Mouse (Mus musculus): Measurements from ENCODE around the gene Mavs. TPM values are rescaled to one million over a fixed set of nuclear protein-coding genes. Genes with fewer than 3 reads are reported as not detected.
"Not testable (repeated sequence)": the region's sequence is repeated elsewhere in the genome, so short reads cannot be mapped to it uniquely, and the experiment has no call there.

Gene Mavs
- polyA plus RNA-seq, 1 experiment from 2014 or later = 22.1 TPM

GRCm38 (mm10) chr2:131220030-131220429 lies 13.8 kb upstream of the Mavs start:
- Histone ChIP-seq H3K9ac (no peak overlapping the region), H3K4me2 (replicated peaks) (no peak overlapping the region), H3K9me3 (no peaks in the 10 kb centered on the region), H3K4me3 (replicated peaks) (no peak overlapping the region), H3K4me1 (replicated peaks) (peaks cover 10% of the 10 kb centered on the region), H3K27me3 (replicated peaks) (no peaks in the 10 kb centered on the region), H3K27ac (no peak overlapping the region), H3K36me3 (no peaks in the 10 kb centered on the region)
- ATAC-seq = no peak
- 73% methylated on average over 4 of the region's 4 CpGs for WGBS

- no peaks in the 10 kb centered on the region for H3K36me3 ChIP-seq
- H3K4me3 ChIP-seq (replicated peaks) = no peak overlapping the region
- H3K4me1 ChIP-seq (replicated peaks) = peaks cover 8% of the 10 kb centered on the region
- H3K9me3 ChIP-seq = no peaks in the 10 kb centered on the region
- no peak overlapping the region for H3K9ac ChIP-seq
- ATAC-seq = peak; percentile 79
- H3K27me3 ChIP-seq (replicated peaks) = no peaks in the 10 kb centered on the region
- 50% methylated on average over 3 of the region's 3 CpGs for WGBS
- no peak overlapping the region for H3K4me2 ChIP-seq (replicated peaks)
- H3K27ac ChIP-seq = peak overlapping the region; percentile 59; the same call in 1 of the 2 replicates
Measured at GRCm38 (mm10) chr2:131221853-131222515, 11.9 kb upstream of the Mavs start.

GRCm38 (mm10) chr2:131222562-131222961 lies 11.3 kb upstream of the Mavs start:
- H3K9ac ChIP-seq = no peak overlapping the region
- no peaks in the 10 kb centered on the region for H3K36me3 ChIP-seq
- H3K9me3 ChIP-seq = no peaks in the 10 kb centered on the region
- peak; percentile 46; the same call in 1 of the 2 replicates for ATAC-seq
- no peak overlapping the region for H3K4me3 ChIP-seq (replicated peaks)
- H3K27ac ChIP-seq = no peak overlapping the region
- peaks cover 8% of the 10 kb centered on the region for H3K4me1 ChIP-seq (replicated peaks)
- no peaks in the 10 kb centered on the region for H3K27me3 ChIP-seq (replicated peaks)
- H3K4me2 ChIP-seq (replicated peaks) = no peak overlapping the region
- 45% methylated on average over 5 of the region's 5 CpGs for WGBS

- WGBS = 69% methylated on average over 1 of the region's 1 CpGs
- Histone ChIP-seq H3K36me3 (no peaks in the 10 kb centered on the region), H3K27me3 (replicated peaks) (no peaks in the 10 kb centered on the region), H3K27ac (no peak overlapping the region), H3K9ac (no peak overlapping the region), H3K9me3 (no peaks in the 10 kb centered on the region), H3K4me1 (replicated peaks) (peaks cover 8% of the 10 kb centered on the region), H3K4me3 (replicated peaks) (no peak overlapping the region), H3K4me2 (replicated peaks) (no peak overlapping the region)
- ATAC-seq = peak; percentile 52; the same call in 1 of the 2 replicates
Measured at GRCm38 (mm10) chr2:131223569-131223968, 10.3 kb upstream of the Mavs start.

- Histone ChIP-seq H3K27me3 (replicated peaks) (no peaks in the 10 kb centered on the region), H3K27ac (no peak overlapping the region), H3K4me3 (replicated peaks) (no peak overlapping the region), H3K4me1 (replicated peaks) (peaks cover 8% of the 10 kb centered on the region), H3K4me2 (replicated peaks) (no peak overlapping the region), H3K9ac (no peak overlapping the region), H3K9me3 (no peaks in the 10 kb centered on the region), H3K36me3 (no peaks in the 10 kb centered on the region)
- 91% methylated on average over 6 of the region's 6 CpGs for WGBS
- ATAC-seq = no peak
Measured at GRCm38 (mm10) chr2:131225178-131225577, 8.7 kb upstream of the Mavs start.

GRCm38 (mm10) chr2:131226669-131227068 lies 7.2 kb upstream of the Mavs start:
- H3K36me3 ChIP-seq; H3K9ac ChIP-seq; H3K4me1 ChIP-seq (replicated peaks); H3K9me3 ChIP-seq; H3K4me2 ChIP-seq (replicated peaks); H3K27ac ChIP-seq; H3K4me3 ChIP-seq (replicated peaks); H3K27me3 ChIP-seq (replicated peaks); ATAC-seq: not testable (repeated sequence)
- WGBS = 67% methylated on average over 2 of the region's 2 CpGs

GRCm38 (mm10) chr2:131227243-131227642 lies 6.6 kb upstream of the Mavs start:
- H3K27ac ChIP-seq = no peak overlapping the region
- no peaks in the 10 kb centered on the region for H3K9me3 ChIP-seq
- 89% methylated on average over 3 of the region's 3 CpGs for WGBS
- H3K4me3 ChIP-seq (replicated peaks) = no peak overlapping the region
- ATAC-seq = no peak
- H3K4me2 ChIP-seq (replicated peaks) = no peak overlapping the region
- no peaks in the 10 kb centered on the region for H3K27me3 ChIP-seq (replicated peaks)
- H3K9ac ChIP-seq = no peak overlapping the region
- H3K36me3 ChIP-seq = no peaks in the 10 kb centered on the region
- peaks cover 8% of the 10 kb centered on the region for H3K4me1 ChIP-seq (replicated peaks)

- Histone ChIP-seq H3K36me3 (no peaks in the 10 kb centered on the region), H3K27me3 (replicated peaks) (no peaks in the 10 kb centered on the region), H3K9me3 (no peaks in the 10 kb centered on the region), H3K9ac (no peak overlapping the region), H3K27ac (no peak overlapping the region), H3K4me2 (replicated peaks) (no peak overlapping the region), H3K4me3 (replicated peaks) (no peak overlapping the region), H3K4me1 (replicated peaks) (peaks cover 19% of the 10 kb centered on the region; the same call in 1 of the 2 replicates)
- 75% methylated on average over 2 of the region's 2 CpGs for WGBS
- ATAC-seq = peak; percentile 11; the same call in 1 of the 2 replicates
Measured at GRCm38 (mm10) chr2:131232558-131232957, 1.3 kb upstream of the Mavs start.

GRCm38 (mm10) chr2:131234127-131234650 lies 326 bp downstream of the Mavs start:
- peak overlapping the region; percentile 81 for H3K9ac ChIP-seq
- WGBS = 10% methylated on average over 28 of the region's 28 CpGs
- ATAC-seq = peak; percentile 57
- no peaks in the 10 kb centered on the region for H3K27me3 ChIP-seq (replicated peaks)
- H3K4me2 ChIP-seq (replicated peaks) = peak overlapping the region; percentile 90
- H3K4me1 ChIP-seq (replicated peaks) = peaks cover 19% of the 10 kb centered on the region; the same call in 1 of the 2 replicates
- peak overlapping the region; percentile 71 for H3K27ac ChIP-seq
- H3K4me3 ChIP-seq (replicated peaks) = peak overlapping the region; percentile 68
- no peaks in the 10 kb centered on the region for H3K9me3 ChIP-seq
- no peaks in the 10 kb centered on the region for H3K36me3 ChIP-seq

GRCm38 (mm10) chr2:131234970-131235635 lies 1.2 kb downstream of the Mavs start:
- no peaks in the 10 kb centered on the region for H3K27me3 ChIP-seq (replicated peaks)
- H3K9me3 ChIP-seq = no peaks in the 10 kb centered on the region
- H3K27ac ChIP-seq = no peak overlapping the region

GRCm38 (mm10) chr2:131242180-131242579 lies 8.3 kb downstream of the Mavs start:
- Histone ChIP-seq H3K27ac (no peak overlapping the region), H3K36me3 (peaks cover 42% of the 10 kb centered on the region), H3K9ac (no peak overlapping the region), H3K9me3 (no peaks in the 10 kb centered on the region), H3K27me3 (replicated peaks) (no peaks in the 10 kb centered on the region), H3K4me3 (replicated peaks) (no peak overlapping the region), H3K4me2 (replicated peaks) (no peak overlapping the region), H3K4me1 (replicated peaks) (no peaks in the 10 kb centered on the region)
- no peak for ATAC-seq

More at GRCm38 (mm10) chr2:131234970-131235635, 1.2 kb downstream of the Mavs start:
- H3K36me3 ChIP-seq = 0 out of 2 replicates have a peak, but pooled peaks cover under 1% of the 10 kb centered on the region
- 71% methylated on average over 7 of the region's 7 CpGs for whole genome bisulfite sequencing
- H3K4me1 ChIP-seq (replicated peaks) = peaks cover 19% of the 10 kb centered on the region; the same call in 1 of the 2 replicates
- H3K4me2 ChIP-seq (replicated peaks) = peak overlapping the region; percentile 90
- peak overlapping the region; percentile 68 for H3K4me3 ChIP-seq (replicated peaks)
- H3K9ac ChIP-seq = 0 out of 2 replicates have a peak overlapping the region, but pooled peaks have one; percentile 81
- no peak for ATAC-seq

- Histone ChIP-seq H3K9me3 (no peaks in the 10 kb centered on the region), H3K36me3 (peaks cover 48% of the 10 kb centered on the region), H3K9ac (no peak overlapping the region), H3K4me1 (replicated peaks) (no peaks in the 10 kb centered on the region), H3K4me3 (replicated peaks) (no peak overlapping the region), H3K27ac (no peak overlapping the region), H3K4me2 (replicated peaks) (no peak overlapping the region), H3K27me3 (replicated peaks) (no peaks in the 10 kb centered on the region)
- ATAC-seq = no peak
- 84% methylated on average over 7 of the region's 7 CpGs for WGBS
Measured at GRCm38 (mm10) chr2:131242929-131243328, 9.1 kb downstream of the Mavs start.

All from intestine, embryonic 15.5 days (tissue).